Mouse (Mus musculus): ENCODE results near the gene Chid1.

- TF ChIP-seq CTCF (IDR thresholded peaks at IDR 0.05; ENCODE audit: low read depth) (no peak), EP300 (IDR thresholded peaks at IDR 0.05; ENCODE audit: low read depth) (no peak)
These were observed 54.1 kb downstream of the Chid1 start for GRCm38 (mm10) chr7:141485606-141486005.
